Mouse (Mus musculus) intestine, postnatal 0 days (tissue): Measurements from ENCODE around the gene Ints6l. TPM values are rescaled to one million over a fixed set of nuclear protein-coding genes. Genes with fewer than 3 reads are reported as not detected.

Source experiments
- ATAC-seq: fragments of 200-750 bp; cut with Nextera tagmentation; 2 replicates; pipeline ENCODE4 v1.8.0; 2017; ENCODE audit warnings: mild to moderate bottlenecking, moderate TSS enrichment, moderate library complexity
- H3K27ac ChIP-seq: fragments of 300-500 bp; sonication (generic); 2 replicates; pipeline ENCODE4 v1.5.1; 2014; ENCODE audit warnings: mild to moderate bottlenecking, low read depth, low read length, moderate library complexity
- H3K27me3 ChIP-seq: fragments of 300-500 bp; sonication (generic); replicated peaks from 2 replicates; pipeline ENCODE4 v1.6.1; 2014; ENCODE audit warnings: low read length, mixed read lengths; ENCODE audit not compliant: control insufficient read depth, insufficient read depth
- H3K36me3 ChIP-seq: fragments of 300-500 bp; sonication (generic); 2 replicates; pipeline ENCODE4 v1.6.1; 2014; ENCODE audit warnings: mild to moderate bottlenecking, moderate library complexity; ENCODE audit not compliant: control insufficient read depth, insufficient read depth
- H3K4me1 ChIP-seq: fragments of 300-500 bp; sonication (generic); replicated peaks from 2 replicates; pipeline ENCODE4 v1.6.1; 2014; ENCODE audit warnings: antibody characterized with exemption, low read length, mixed read lengths; ENCODE audit not compliant: control insufficient read depth, insufficient read depth
- H3K4me2 ChIP-seq: fragments of 300-500 bp; sonication (generic); replicated peaks from 2 replicates; pipeline ENCODE4 v1.6.1; 2014; ENCODE audit warnings: low read depth, mild to moderate bottlenecking, moderate library complexity
- H3K4me3 ChIP-seq: fragments of 300-500 bp; sonication (generic); 2 replicates; pipeline ENCODE4 v1.5.1; 2014; ENCODE audit warnings: low read depth, low read length
- H3K9ac ChIP-seq: fragments of 300-500 bp; sonication (generic); 2 replicates; pipeline ENCODE4 v1.6.1; 2014; ENCODE audit warnings: mild to moderate bottlenecking, low read depth, low read length
- H3K9me3 ChIP-seq: fragments of 300-500 bp; sonication (generic); 2 replicates; pipeline ENCODE4 v1.6.1; 2016; ENCODE audit warnings: mixed run types; ENCODE audit not compliant: control insufficient read depth
- CTCF ChIP-seq: sonication (generic); IDR thresholded peaks from 2 replicates; pipeline ENCODE4 v1.5.1; 2016; ENCODE audit warnings: low read depth, mild to moderate bottlenecking, control low read depth, antibody characterized with exemption, moderate library complexity
- WGBS: fragments of 180-500 bp; shearing (Covaris S2); extraction: QIAGEN DNeasy Blood & Tissue Kit; methylation state at CpG from one replicate; pipeline ENCODE4 v1.1.7; 2014; 5-methylcytosine and 5-hydroxymethylcytosine counted together
- polyA plus RNA-seq: library from polyadenylated mRNA; unstranded; fragments of >200 nt; fragmentation: Nextera tagmentation; extraction: Ambion mirVana; gene quantifications from 2 replicates; pipeline ENCODE4 v1.2.1, GENCODE M21; 2015

Gene Ints6l
- polyA plus RNA-seq, 1 experiment from 2014 or later: 12.7 TPM

- Histone ChIP-seq H3K9me3 (no peaks in the 10 kb centered on the region), H3K4me2 (no peak overlapping the region), H3K4me1 (no peaks in the 10 kb centered on the region), H3K27me3 (no peaks in the 10 kb centered on the region), H3K36me3 (no peaks in the 10 kb centered on the region), H3K9ac (no peak overlapping the region), H3K27ac (no peak overlapping the region), H3K4me3 (no peak overlapping the region)
- no peak for ATAC-seq
- 78% methylated on average over 7 of the region's 7 CpGs for WGBS
- no peak for TF ChIP-seq CTCF
Observed at GRCm38 (mm10) chrX:56435758-56436283, 18.8 kb upstream of the Ints6l start.

DNA sequence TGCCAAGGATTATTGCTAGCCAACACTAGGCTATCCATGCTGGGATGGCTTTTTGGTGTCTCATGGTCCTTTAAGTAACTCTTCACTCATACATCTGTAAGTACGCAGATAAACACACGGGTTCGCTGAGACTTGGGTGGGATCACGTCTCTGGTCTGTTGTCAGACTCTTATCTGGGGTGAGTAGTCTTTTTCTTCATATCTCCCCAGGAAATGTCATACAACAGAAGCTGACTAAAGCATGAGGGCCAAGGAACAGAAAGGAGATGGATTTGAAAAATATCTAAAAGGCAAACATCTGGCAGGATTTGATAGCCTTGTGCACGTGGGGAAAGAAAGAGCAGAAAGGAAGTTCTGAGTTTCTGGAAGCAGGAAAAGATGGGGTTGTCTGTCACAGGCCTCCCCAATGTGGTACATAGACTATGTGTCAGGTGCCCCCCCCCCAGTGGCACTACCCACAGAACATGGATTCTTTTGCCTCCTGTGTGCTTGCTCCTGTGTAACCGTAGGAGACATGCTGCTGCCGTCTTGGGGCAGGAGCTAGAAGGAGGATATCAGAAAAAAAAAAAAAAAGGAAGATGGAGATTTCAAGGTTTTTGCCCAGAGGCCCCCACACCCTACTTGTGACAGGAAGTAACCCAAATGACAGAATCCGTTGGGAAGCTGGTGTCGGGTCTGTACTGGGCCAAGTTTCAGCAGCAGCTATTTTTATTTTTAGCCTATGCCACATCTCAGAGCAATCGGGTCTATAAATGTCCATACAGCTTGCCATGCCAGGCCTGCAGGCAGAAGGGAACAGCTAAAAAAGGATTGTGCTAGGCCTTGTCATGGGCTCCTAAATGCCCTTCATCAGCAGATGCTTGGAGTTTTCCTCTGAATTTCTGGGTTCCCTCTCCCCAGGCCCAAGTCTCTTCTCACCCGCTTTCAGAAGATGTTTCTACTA is 7.9 kb upstream of the Ints6l start:
- Histone ChIP-seq H3K27me3 (no peaks in the 10 kb centered on the region), H3K27ac (no peak overlapping the region), H3K36me3 (no peaks in the 10 kb centered on the region), H3K9ac (no peak overlapping the region), H3K4me3 (no peak overlapping the region), H3K9me3 (no peaks in the 10 kb centered on the region), H3K4me2 (no peak overlapping the region), H3K4me1 (no peaks in the 10 kb centered on the region)
- WGBS: 73% methylated on average over 11 of the region's 11 CpGs
- TF ChIP-seq CTCF: no peak
- ATAC-seq: no peak

GRCm38 (mm10) chrX:56447524-56448015 is 7.1 kb upstream of the Ints6l start, which contains the start of gene Gm2174:
Gm2174 (plus strand) TSS chrX:56447965.
- no peak within 1 kb of the TSS for H3K27ac ChIP-seq
- TF ChIP-seq CTCF: no peak
- H3K27me3 ChIP-seq: no peaks in the 10 kb centered on the region
- 52% methylated on average over 4 of the region's 4 CpGs for WGBS
- no peak within 1 kb of the TSS for H3K4me3 ChIP-seq
- H3K4me2 ChIP-seq: no peak within 1 kb of the TSS
- H3K9ac ChIP-seq: no peak within 1 kb of the TSS
- no peaks in the 10 kb centered on the region for H3K36me3 ChIP-seq
- ATAC-seq: no peak
- no peaks in the 10 kb centered on the region for H3K9me3 ChIP-seq
- H3K4me1 ChIP-seq: no peaks in the 10 kb centered on the region

- no peaks in the 10 kb centered on the region for H3K36me3 ChIP-seq
- peak; percentile 95 for ATAC-seq
- no peaks in the 10 kb centered on the region for H3K27me3 ChIP-seq
- H3K27ac ChIP-seq: peak overlapping the region; percentile 82
- H3K4me2 ChIP-seq: peak overlapping the region; percentile 64
- H3K4me1 ChIP-seq: no peaks in the 10 kb centered on the region
- no peaks in the 10 kb centered on the region for H3K9me3 ChIP-seq
- peak overlapping the region; percentile 54 for H3K4me3 ChIP-seq
- WGBS: 20% methylated on average over 52 of the region's 65 CpGs
- peak overlapping the region; percentile 65 for H3K9ac ChIP-seq
- peak; percentile 67 for TF ChIP-seq CTCF
Observed at GRCm38 (mm10) chrX:56455372-56456246, 952 bp downstream of the Ints6l start.

DNA sequence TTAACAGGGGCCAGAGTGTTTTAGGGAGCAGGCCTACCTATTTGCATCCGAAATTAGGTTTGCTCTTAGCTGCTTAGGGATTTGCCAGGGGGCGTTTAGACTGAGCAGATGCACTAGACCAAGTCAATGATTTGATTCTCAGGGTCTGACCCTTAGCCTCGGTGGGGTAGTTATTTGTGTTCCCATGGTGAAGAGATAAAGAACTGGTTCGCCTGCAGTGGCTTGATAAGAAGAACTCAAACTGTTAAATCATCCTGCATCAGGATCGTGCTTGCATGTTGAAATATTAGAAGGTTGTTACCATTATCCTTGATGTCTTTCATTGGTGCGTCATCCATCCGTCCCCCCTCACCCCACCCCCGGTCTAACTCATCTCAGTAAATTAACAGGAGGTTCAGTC is 1.7 kb downstream of the Ints6l start:
- no peak overlapping the region for H3K9ac ChIP-seq
- H3K4me3 ChIP-seq: peak overlapping the region; percentile 54
- H3K9me3 ChIP-seq: no peaks in the 10 kb centered on the region
- no peak overlapping the region; the same call in 1 of the 2 replicates for H3K27ac ChIP-seq
- H3K4me2 ChIP-seq: peak overlapping the region; percentile 64
- 15% methylated on average over 8 of the region's 8 CpGs for WGBS
- no peaks in the 10 kb centered on the region for H3K36me3 ChIP-seq
- ATAC-seq: peak; percentile 14; the same call in 1 of the 2 replicates
- no peak for TF ChIP-seq CTCF
- H3K4me1 ChIP-seq: no peaks in the 10 kb centered on the region
- H3K27me3 ChIP-seq: no peaks in the 10 kb centered on the region
